Mouse (Mus musculus) heart, postnatal 0 days (tissue): ENCODE results near the gene Gpatch8. TPM values are rescaled to one million over a fixed set of nuclear protein-coding genes. Genes with fewer than 3 reads are reported as not detected.

Source experiments
- ATAC-seq: fragments of 200-750 bp; cut with Nextera tagmentation; 2 replicates; pipeline ENCODE4 v1.8.0; 2017; ENCODE audit warnings: low read depth, moderate number of reproducible peaks, moderate library complexity; ENCODE audit not compliant: insufficient read depth
- DNase-seq: peaks from one replicate; pipeline ENCODE4 v3.0.0-alpha.2; 2016; ENCODE audit warnings: low spot score
- H3K27ac ChIP-seq: fragments of 300-500 bp; sonication (generic); 2 replicates; pipeline ENCODE4 v1.5.1; 2014; ENCODE audit warnings: low read depth, mild to moderate bottlenecking
- H3K27me3 ChIP-seq: fragments of 300-500 bp; sonication (generic); 2 replicates; pipeline ENCODE4 v1.6.1; 2014; ENCODE audit warnings: low read length, mixed read lengths; ENCODE audit not compliant: control insufficient read depth, insufficient read depth
- H3K36me3 ChIP-seq: fragments of 300-500 bp; sonication (generic); replicated peaks from 2 replicates; pipeline ENCODE4 v1.6.1; 2014; ENCODE audit warnings: low read length, mixed read lengths; ENCODE audit not compliant: control insufficient read depth, insufficient read depth
- H3K4me1 ChIP-seq: fragments of 300-500 bp; sonication (generic); 2 replicates; pipeline ENCODE4 v1.6.1; 2014; ENCODE audit warnings: antibody characterized with exemption; ENCODE audit not compliant: control insufficient read depth, insufficient read depth
- H3K4me2 ChIP-seq: fragments of 300-500 bp; sonication (generic); 2 replicates; pipeline ENCODE4 v1.6.1; 2014; ENCODE audit warnings: low read depth, mild to moderate bottlenecking, low read length, moderate library complexity
- H3K4me3 ChIP-seq: fragments of 300-500 bp; sonication (generic); 2 replicates; pipeline ENCODE4 v1.5.1; 2014; ENCODE audit warnings: low read depth, low read length
- H3K9ac ChIP-seq: fragments of 300-500 bp; sonication (generic); replicated peaks from 2 replicates; pipeline ENCODE4 v1.6.1; 2014; ENCODE audit warnings: low read depth, low read length, mixed read lengths
- H3K9me3 ChIP-seq: fragments of 300-500 bp; sonication (generic); replicated peaks from 2 replicates; pipeline ENCODE4 v1.6.1; 2016; ENCODE audit warnings: low read length; ENCODE audit not compliant: control insufficient read depth
- CTCF ChIP-seq: IDR thresholded peaks from 2 replicates; pipeline ENCODE4 v1.5.1; 2016; ENCODE audit warnings: antibody characterized with exemption, control low read depth, low read depth
- EP300 ChIP-seq: IDR thresholded peaks from 2 replicates; pipeline ENCODE4 v1.6.1; 2016; ENCODE audit warnings: antibody characterized with exemption, low read depth
- WGBS: fragments of 180-500 bp; shearing (Covaris S2); extraction: QIAGEN DNeasy Blood & Tissue Kit; methylation state at CpG from one replicate; pipeline ENCODE4 v1.1.7; 2014; 5-methylcytosine and 5-hydroxymethylcytosine counted together
- polyA plus RNA-seq: library from polyadenylated mRNA; unstranded; fragments of >200 nt; fragmentation: Nextera tagmentation; extraction: Ambion mirVana; gene quantifications from 2 replicates; pipeline ENCODE4 v1.2.1, GENCODE M21; 2015
- total RNA-seq: library from RNA; depleted of rRNA; stranded (reverse); fragments of >200 nt; gene quantifications from 2 replicates; pipeline ENCODE4 v1.2.3, GENCODE M21; 2014; ENCODE audit warnings: low replicate concordance

The Gpatch8 gene
- total and polyA plus RNA-seq, 2 experiments from 2014 or later = 25.8 to 40.8 TPM

- Histone ChIP-seq H3K27ac (no peak overlapping the region), H3K4me1 (peaks cover 12% of the 10 kb centered on the region), H3K4me3 (no peak overlapping the region), H3K4me2 (no peak overlapping the region), H3K9me3 (no peaks in the 10 kb centered on the region), H3K9ac (no peak overlapping the region), H3K36me3 (no peaks in the 10 kb centered on the region), H3K27me3 (no peaks in the 10 kb centered on the region)
- DNase-seq (no peak), ATAC-seq (no peak)
- WGBS = 86% methylated on average over 4 of the region's 5 CpGs
- TF ChIP-seq EP300 = no peak
- TF ChIP-seq CTCF = no peak
Measured at GRCm38 (mm10) chr11:102558704-102559103, 2.5 kb upstream of the Gpatch8 start.

DNA sequence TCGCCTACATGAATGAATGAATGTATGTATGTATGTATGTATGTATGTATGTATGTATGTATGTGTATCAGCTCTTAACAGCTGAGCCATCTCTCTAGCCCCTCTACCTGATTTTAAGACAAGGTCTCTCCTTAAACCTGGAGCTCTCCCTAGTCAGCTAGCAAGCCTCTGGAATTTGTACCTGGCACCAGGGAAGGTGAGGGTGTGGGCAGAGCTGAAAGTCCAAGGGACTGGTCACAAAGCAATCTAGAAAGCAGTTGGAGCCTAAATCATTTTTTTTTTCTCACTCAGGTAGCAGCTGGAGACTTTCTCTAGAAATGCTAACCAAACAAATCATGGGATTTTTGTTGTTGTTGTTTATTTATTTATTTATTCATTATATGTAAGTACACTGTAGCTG lies 1.2 kb upstream of the Gpatch8 start:
- Histone ChIP-seq H3K9ac (no peak overlapping the region), H3K27me3 (no peaks in the 10 kb centered on the region), H3K9me3 (no peaks in the 10 kb centered on the region), H3K4me2 (no peak overlapping the region), H3K27ac (no peak overlapping the region), H3K4me3 (no peak overlapping the region), H3K4me1 (peaks cover 12% of the 10 kb centered on the region), H3K36me3 (no peaks in the 10 kb centered on the region)
- TF ChIP-seq EP300 (no peak), CTCF (no peak)
- ATAC-seq (no peak), DNase-seq (no peak)
- WGBS = 92% methylated on average over 1 of the region's 1 CpGs

DNA sequence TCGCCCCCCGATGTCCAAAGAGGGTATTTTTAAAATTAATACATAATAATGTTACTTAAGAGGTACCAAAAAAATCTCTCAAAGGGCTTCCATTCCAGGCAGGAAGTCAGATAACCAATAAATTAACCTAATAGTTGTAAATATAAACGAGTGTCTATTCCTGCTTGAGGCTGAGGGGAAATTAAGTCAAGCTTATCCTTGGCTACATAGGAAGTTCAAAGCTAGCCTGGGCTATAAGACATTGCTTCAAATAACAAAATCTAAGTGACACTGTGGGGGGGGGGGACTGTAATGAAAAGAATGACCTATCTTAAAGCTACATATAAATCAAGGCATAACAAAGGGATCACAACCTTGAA lies 503 bp upstream of the Gpatch8 start:
- Histone ChIP-seq H3K9me3 (no peaks in the 10 kb centered on the region), H3K36me3 (no peaks in the 10 kb centered on the region), H3K27ac (peak overlapping the region; percentile 92), H3K27me3 (no peaks in the 10 kb centered on the region), H3K4me3 (peak overlapping the region; percentile 84), H3K4me1 (peaks cover 16% of the 10 kb centered on the region), H3K9ac (no peak overlapping the region), H3K4me2 (peak overlapping the region; percentile 59)
- 11% methylated on average over 3 of the region's 3 CpGs for WGBS
- DNase-seq (no peak), ATAC-seq (no peak)
- TF ChIP-seq EP300 (no peak), CTCF (no peak)

DNA sequence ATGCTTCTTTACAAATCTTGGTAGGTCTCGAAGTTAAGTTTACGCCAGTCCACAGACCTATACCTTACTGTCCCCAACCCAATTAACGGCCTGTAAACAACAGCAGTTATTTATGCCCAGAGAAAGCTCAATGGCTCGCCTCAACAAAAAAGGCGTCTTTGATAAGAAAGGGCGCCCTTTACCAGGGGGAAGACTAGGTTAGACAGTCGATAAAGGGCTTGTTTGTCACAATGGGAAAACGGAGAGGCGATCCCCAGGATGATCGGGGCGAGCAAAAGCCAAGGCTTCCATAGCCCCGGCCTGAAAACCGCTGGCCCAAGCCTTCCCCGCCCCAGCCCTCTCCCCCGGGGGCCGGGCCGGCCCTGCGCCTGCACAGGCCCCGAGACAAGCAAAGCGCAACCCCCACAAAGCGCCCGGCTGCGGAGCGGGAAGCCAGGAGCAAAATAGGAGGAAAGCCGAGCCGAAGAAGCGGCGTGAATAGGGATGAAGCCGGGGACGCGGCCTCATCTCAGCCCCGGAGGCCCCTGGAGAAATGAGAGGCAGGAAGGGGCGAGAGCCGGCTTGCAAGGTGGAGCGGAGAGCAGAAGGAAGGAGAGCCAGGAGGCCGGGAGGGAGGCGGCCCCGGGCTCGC lies 677 bp downstream of the Gpatch8 start:
- TF ChIP-seq EP300 (no peak), CTCF (no peak)
- peak overlapping the region; percentile 92 for H3K27ac ChIP-seq
- peaks cover 17% of the 10 kb centered on the region for H3K4me1 ChIP-seq
- H3K9me3 ChIP-seq = no peaks in the 10 kb centered on the region
- 1% methylated on average over 36 of the region's 39 CpGs for WGBS
- H3K27me3 ChIP-seq = no peaks in the 10 kb centered on the region
- H3K4me2 ChIP-seq = peak overlapping the region; percentile 78
- DNase-seq (no peak), ATAC-seq (peak; percentile 25)
- H3K36me3 ChIP-seq = no peaks in the 10 kb centered on the region
- peak overlapping the region; percentile 84 for H3K4me3 ChIP-seq
- H3K9ac ChIP-seq = peak overlapping the region; percentile 91

DNA sequence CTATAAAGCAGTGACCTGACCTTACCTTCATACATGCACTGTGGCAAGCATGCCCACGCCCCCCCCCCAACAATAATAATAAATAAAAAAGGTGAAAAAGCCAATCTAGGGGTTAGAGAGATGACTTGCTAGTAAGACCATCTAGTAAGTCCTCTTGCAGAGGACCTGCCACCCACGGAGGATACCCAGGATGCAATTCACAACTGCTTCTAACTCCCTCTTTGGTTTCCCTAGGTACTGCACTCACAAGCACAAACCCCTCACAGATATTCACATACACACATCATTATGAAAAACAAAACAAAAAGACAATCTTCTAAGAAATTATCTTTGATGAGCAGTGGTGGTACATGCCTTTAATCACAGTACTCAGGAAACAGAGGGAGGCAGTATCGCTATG lies 4.1 kb downstream of the Gpatch8 start:
- Histone ChIP-seq H3K4me3 (no peak overlapping the region), H3K4me1 (peaks cover 17% of the 10 kb centered on the region), H3K36me3 (no peaks in the 10 kb centered on the region; the same call in 1 of the 2 replicates), H3K27me3 (no peaks in the 10 kb centered on the region), H3K27ac (no peak overlapping the region), H3K9ac (no peak overlapping the region), H3K4me2 (no peak overlapping the region), H3K9me3 (no peaks in the 10 kb centered on the region)
- ATAC-seq (no peak), DNase-seq (no peak)
- TF ChIP-seq CTCF (no peak), EP300 (no peak)
- 92% methylated on average over 3 of the region's 3 CpGs for WGBS

DNA sequence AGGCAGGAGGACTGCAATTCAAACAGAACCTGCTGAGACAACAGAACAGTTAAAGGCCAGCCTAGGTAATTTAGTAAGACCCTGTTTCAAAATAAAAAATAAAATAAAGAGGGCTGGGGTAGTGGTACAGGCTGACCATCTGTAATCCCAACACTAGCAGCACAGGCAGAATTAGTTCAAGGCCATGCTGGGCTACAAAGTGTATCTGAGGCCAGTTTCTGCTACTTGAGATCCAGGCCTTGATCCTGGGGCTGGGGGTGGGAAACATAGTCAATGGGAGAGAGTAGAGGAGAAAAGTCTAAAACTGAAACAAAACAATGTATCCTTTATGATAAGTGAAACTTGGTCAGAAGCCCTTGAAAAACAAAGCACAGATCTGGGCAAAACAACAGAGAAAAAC lies 5.0 kb downstream of the Gpatch8 start:
- Histone ChIP-seq H3K4me1 (peaks cover 17% of the 10 kb centered on the region), H3K27ac (no peak overlapping the region), H3K36me3 (no peaks in the 10 kb centered on the region; the same call in 1 of the 2 replicates), H3K4me3 (no peak overlapping the region), H3K9me3 (no peaks in the 10 kb centered on the region), H3K27me3 (no peaks in the 10 kb centered on the region), H3K4me2 (no peak overlapping the region), H3K9ac (no peak overlapping the region)
- no peak for DNase-seq
- no peak for TF ChIP-seq CTCF
- no peak for TF ChIP-seq EP300
- no peak for ATAC-seq
